Mouse (Mus musculus) heart, postnatal 10 days (tissue): ENCODE results near the gene Alkbh1. TPM values are rescaled to one million over a fixed set of nuclear protein-coding genes. Genes with fewer than 3 reads are reported as not detected.

Experiments
- DNase-seq, 2 experiments: peaks; one replicate each; pipeline ENCODE4 v3.0.0; 2021
- intact Hi-C: fragments of 180-260 bp; cut with DNase I; formaldehyde crosslinking; loops from one replicate; pipeline ENCODE4 v1.15.1; 2025
- microRNA-seq, 2 experiments: library from miRNA; unstranded; fragments of <30 nt; microRNA quantifications; one replicate each; pipeline ENCODE4 v1.2.0; 2022
- total RNA-seq, 2 experiments: library from RNA; stranded (reverse); gene quantifications; 2 replicates each; pipeline ENCODE4 v1.2.3; 2021

The Alkbh1 gene
- total RNA-seq, 2 experiments from 2014 or later: 12.4 to 13.3 TPM

- peak; percentile 48 to 51 for DNase-seq
- intact Hi-C loops: no loop called here
Observed at GRCm38 (mm10) chr12:87387171-87388121, 56.4 kb downstream of the Alkbh1 start.

- no peak for DNase-seq
- intact Hi-C loops: no loop called here
Observed at GRCm38 (mm10) chr12:87385051-87385450, 58.8 kb downstream of the Alkbh1 start.

GRCm38 (mm10) chr12:87381380-87381682 lies 62.5 kb downstream of the Alkbh1 start:
- DNase-seq: no peak
- intact Hi-C loops: no loop called here

GRCm38 (mm10) chr12:87380586-87381379 lies 63.0 kb downstream of the Alkbh1 start:
- DNase-seq: no peak
- intact Hi-C loops: no loop called here

GRCm38 (mm10) chr12:87379496-87379895 lies 64.3 kb downstream of the Alkbh1 start:
- DNase-seq: no peak
- intact Hi-C loops: no loop called here

Small RNA genes lying within 50 kb of the gene (microRNA-seq; reads per million reads assigned to microRNA genes)
- gene Mir3068: 23.0 to 38.2 reads per million in 2 experiments

Other genes with a start within 250 kb of the Alkbh1 start
- under 1 TPM; 0.34 to 0.72 TPM for gene Samd15, start 244.3 kb downstream of the Alkbh1 start, total RNA-seq
- 1 to 10 TPM; 5.5 to 7.2 TPM for gene Tmed8, start 243.6 kb downstream of the Alkbh1 start, total RNA-seq
- under 1 TPM in 1 of 2 experiments, not detected in 1; 0.36 TPM for gene Noxred1, start 205.3 kb downstream of the Alkbh1 start, total RNA-seq
- 10 to 100 TPM; 33.2 to 34.0 TPM for gene Vipas39, start 177.8 kb downstream of the Alkbh1 start, total RNA-seq
- gene Ahsa1, start 177.5 kb downstream of the Alkbh1 start, total RNA-seq: 100 to 1,000 TPM; 103 to 108 TPM
- gene Ism2, start 144.3 kb downstream of the Alkbh1 start, total RNA-seq: under 1 TPM in 1 of 2 experiments, not detected in 1; 0.43 TPM
- 10 to 100 TPM; 51.9 to 58.9 TPM for gene Sptlc2, start 55.7 kb downstream of the Alkbh1 start, total RNA-seq
- gene Slirp, start 121 bp downstream of the Alkbh1 start, total RNA-seq: 100 to 1,000 TPM; 151 to 152 TPM
- gene Snw1, start 28.3 kb upstream of the Alkbh1 start, total RNA-seq: 10 to 100 TPM; 47.1 to 53.2 TPM
- not detected for gene Gm5788, start 50.7 kb upstream of the Alkbh1 start, total RNA-seq
- not detected for gene Gm8300, start 70.3 kb upstream of the Alkbh1 start, total RNA-seq
- gene Oog1, start 158.7 kb upstream of the Alkbh1 start, total RNA-seq: not detected
- not detected for gene Gm4027, start 174.9 kb upstream of the Alkbh1 start, total RNA-seq
- gene Gm16381, start 200.6 kb upstream of the Alkbh1 start, total RNA-seq: not detected